ENCODE assay signal across 8 mouse cellular contexts in genomic region chr10:107752351-107753143, GRCm38 (mm10). TPM values are rescaled to one million over a fixed set of nuclear protein-coding genes. Genes with fewer than 3 reads are reported as not detected.
DNase-seq lines count a peak whose midpoint lies in the region; ATAC-seq lines count a peak whose summit lies in the region.
"Had no signal": no experiment of that assay in that cellular context is flagged by ENCODE, and none has a peak within 500 bp of the region (broad histone marks: within the 10 kb centered on the region; RNA-seq: fewer than 3 reads in every experiment).

No protein-coding gene starts in this region.

- peak overlapping the region; percentile 24 for H3K4me2 ChIP-seq in hindbrain, embryonic 11.5 days (replicated peaks; ENCODE audit: low read depth, low read length)

- WGBS in hindbrain, embryonic 11.5 days = 26% methylated on average over 15 of the region's 15 CpGs

- H3K4me3 ChIP-seq in hindbrain, embryonic 11.5 days (ENCODE audit: low read depth, low read length) = no peak overlapping the region

- H3K27ac ChIP-seq in hindbrain, embryonic 11.5 days (ENCODE audit: low read depth, low read length) = no peak overlapping the region
- H3K27ac ChIP-seq: macrophage had no signal

- no peaks in the 10 kb centered on the region for H3K36me3 ChIP-seq in hindbrain, embryonic 11.5 days (ENCODE audit: control insufficient read depth, insufficient read depth, low read length)

- no peaks in the 10 kb centered on the region for H3K9me3 ChIP-seq in hindbrain, embryonic 11.5 days (ENCODE audit: control insufficient read depth, low read length)

- no peaks in the 10 kb centered on the region for H3K27me3 ChIP-seq in hindbrain, embryonic 11.5 days (ENCODE audit: control insufficient read depth, insufficient read depth, low read length)

- H3K9ac ChIP-seq in hindbrain, embryonic 11.5 days (ENCODE audit: low read depth, low read length) = no peak overlapping the region

- H3K4me1 ChIP-seq in hindbrain, embryonic 11.5 days (replicated peaks; ENCODE audit: control insufficient read depth, insufficient read depth, low read length) = no peaks in the 10 kb centered on the region

- ATAC-seq in hindbrain, embryonic 11.5 days (ENCODE audit: low FRiP score) = peak; percentile 90

- intact Hi-C loops in left cerebral cortex, postnatal 14 days (cut with DNase I) = no loop called here

- peak; percentile 19 for DNase-seq in Muller cell, postnatal 12 days (ENCODE audit: inconsistent ontology term)
- DNase-seq in embryo, embryonic 11 days = peak; percentile 79
- peak; percentile 63 for DNase-seq in hindbrain, embryonic 11.5 days (ENCODE audit: low spot score)
- DNase-seq in left cerebral cortex, postnatal 14 days (ENCODE audit: low spot score in 2 of 2) = peak; percentile 74 to 78
- peak; percentile 89 for DNase-seq in right cerebral cortex, adult 18-20 months
- no peak for DNase-seq in spleen, adult 18-20 months
- DNase-seq in cerebellum, postnatal 4 days (ENCODE audit: low spot score in 2 of 2) = no peak

RNA-seq across cellular contexts. Expression of gene Ptprq, which starts 32.7 kb away (rescaled TPM):
- polyA plus RNA-seq in hindbrain, embryonic 11.5 days (2014; fragmentation: Nextera tagmentation; extraction: Ambion mirVana) = 0.03 and 0.13 TPM in 2 replicates
- under 1 TPM in 1 of 2 experiments, not detected in 1; 0.08 TPM for total RNA-seq in left cerebral cortex, postnatal 14 days (2021)
- polyA plus RNA-seq: macrophage had no signal

Comparison
In these comparisons a context has a peak if more than half of its experiments do, and no peak if none do; other contexts are left out.
1. DNase-seq: peak in Muller cell, postnatal 12 days (single experiment), embryo, embryonic 11 days (single experiment), hindbrain, embryonic 11.5 days (single experiment), left cerebral cortex, postnatal 14 days (2 of 2) and right cerebral cortex, adult 18-20 months (single experiment); none in spleen, adult 18-20 months (0 of 2) and cerebellum, postnatal 4 days (0 of 2).